Mouse (Mus musculus) retina, embryonic 14.5 days (tissue): Measurements from ENCODE around the gene Dcaf4.
A peak's percentile ranks its signal among the peaks of the same experiment; 100 is the strongest.

Experiments
- DNase-seq: peaks from one replicate; pipeline ENCODE4 v3.0.0-alpha.2; 2015; ENCODE audit warnings: low spot score

Gene Dcaf4

GRCm38 (mm10) chr12:83495961-83496282 is 24.3 kb upstream of the Dcaf4 start:
- no peak for DNase-seq

GRCm38 (mm10) chr12:83496336-83496735 is 23.9 kb upstream of the Dcaf4 start:
- DNase-seq: no peak

GRCm38 (mm10) chr12:83496736-83497135 is 23.5 kb upstream of the Dcaf4 start:
- DNase-seq: no peak

- DNase-seq: no peak
These were observed 22.3 kb upstream of the Dcaf4 start for GRCm38 (mm10) chr12:83497959-83498358.

GRCm38 (mm10) chr12:83499256-83499655 is 21.0 kb upstream of the Dcaf4 start:
- DNase-seq: no peak

GRCm38 (mm10) chr12:83502190-83502589 is 18.1 kb upstream of the Dcaf4 start:
- peak; percentile 92 for DNase-seq

GRCm38 (mm10) chr12:83506543-83506942 is 13.7 kb upstream of the Dcaf4 start:
- no peak for DNase-seq

GRCm38 (mm10) chr12:83510586-83510985 is 9.7 kb upstream of the Dcaf4 start:
- no peak for DNase-seq

GRCm38 (mm10) chr12:83512783-83513182 is 7.5 kb upstream of the Dcaf4 start:
- DNase-seq: peak; percentile 39

GRCm38 (mm10) chr12:83513185-83513584 is 7.1 kb upstream of the Dcaf4 start:
- DNase-seq: no peak

- DNase-seq: no peak
These were observed 6.0 kb upstream of the Dcaf4 start for GRCm38 (mm10) chr12:83514216-83514615.

- DNase-seq: no peak
These were observed 2.7 kb upstream of the Dcaf4 start for GRCm38 (mm10) chr12:83517580-83517979.

- no peak for DNase-seq
These were observed 817 bp downstream of the Dcaf4 start for GRCm38 (mm10) chr12:83521083-83521482.

GRCm38 (mm10) chr12:83523056-83523455 is 2.8 kb downstream of the Dcaf4 start:
- no peak for DNase-seq

GRCm38 (mm10) chr12:83523892-83524291 is 3.6 kb downstream of the Dcaf4 start:
- no peak for DNase-seq

GRCm38 (mm10) chr12:83524329-83524728 is 4.1 kb downstream of the Dcaf4 start:
- DNase-seq: no peak

GRCm38 (mm10) chr12:83525822-83526544 is 5.7 kb downstream of the Dcaf4 start:
- DNase-seq: no peak

GRCm38 (mm10) chr12:83527816-83528215 is 7.5 kb downstream of the Dcaf4 start:
- DNase-seq: no peak

- DNase-seq: no peak
These were observed 8.4 kb downstream of the Dcaf4 start for GRCm38 (mm10) chr12:83528665-83529064.

- DNase-seq: no peak
These were observed 11.7 kb downstream of the Dcaf4 start for GRCm38 (mm10) chr12:83531992-83532391.

- DNase-seq: no peak
These were observed 12.7 kb downstream of the Dcaf4 start for GRCm38 (mm10) chr12:83532966-83533365.

GRCm38 (mm10) chr12:83534190-83534589 is 13.9 kb downstream of the Dcaf4 start:
- DNase-seq: no peak

- no peak for DNase-seq
These were observed 15.2 kb downstream of the Dcaf4 start for GRCm38 (mm10) chr12:83535428-83535827.

- DNase-seq: peak; percentile 26
These were observed 15.8 kb downstream of the Dcaf4 start for GRCm38 (mm10) chr12:83536039-83536438.
